Mouse (Mus musculus): ENCODE measurements around the gene Fancd2os.

Fancd2os gene

DNA sequence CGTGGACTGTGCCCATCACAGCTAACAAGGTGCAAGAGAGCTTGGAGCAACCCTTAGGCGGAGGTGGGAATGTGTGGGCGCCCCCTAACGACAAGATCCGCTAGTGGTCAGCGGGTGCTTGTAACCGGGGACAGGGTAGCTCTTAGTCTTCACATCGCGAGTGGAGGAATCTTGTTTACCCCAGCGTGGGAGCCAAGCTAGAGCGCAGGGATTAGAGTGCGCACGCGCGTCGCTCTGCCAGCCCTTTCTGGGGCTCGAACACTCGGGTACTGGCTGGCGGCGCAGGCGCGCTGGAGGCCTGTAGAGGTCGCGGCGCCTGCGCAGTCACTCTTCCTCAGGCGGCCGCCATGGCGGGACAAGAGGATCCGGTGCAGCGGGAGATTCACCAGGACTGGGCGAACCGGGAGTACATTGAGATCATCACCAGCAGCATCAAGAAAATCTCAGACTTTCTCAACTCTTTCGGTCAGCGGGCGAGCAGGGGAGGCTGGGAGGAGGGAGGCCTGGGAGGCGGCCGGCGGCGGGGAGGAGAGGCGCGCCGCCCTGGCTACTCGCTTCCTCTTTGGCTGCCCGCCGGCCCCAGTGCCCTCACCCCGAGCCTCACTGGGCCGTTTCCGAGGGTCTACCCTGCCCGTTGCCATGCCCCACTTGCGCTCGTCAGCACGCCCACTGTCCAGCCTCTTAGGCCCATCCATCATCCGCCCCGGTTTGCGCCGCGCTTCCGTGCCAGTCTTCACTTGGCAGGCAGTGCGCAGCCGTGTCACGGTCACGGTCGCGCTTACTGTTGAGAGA, 4.1 kb upstream of the Fancd2os start, which contains the start of gene Brk1:
Brk1 (plus strand) TSS at position 341 of the 792 bp plus-strand sequence.
- DNase-seq: peak; percentile 92

DNA sequence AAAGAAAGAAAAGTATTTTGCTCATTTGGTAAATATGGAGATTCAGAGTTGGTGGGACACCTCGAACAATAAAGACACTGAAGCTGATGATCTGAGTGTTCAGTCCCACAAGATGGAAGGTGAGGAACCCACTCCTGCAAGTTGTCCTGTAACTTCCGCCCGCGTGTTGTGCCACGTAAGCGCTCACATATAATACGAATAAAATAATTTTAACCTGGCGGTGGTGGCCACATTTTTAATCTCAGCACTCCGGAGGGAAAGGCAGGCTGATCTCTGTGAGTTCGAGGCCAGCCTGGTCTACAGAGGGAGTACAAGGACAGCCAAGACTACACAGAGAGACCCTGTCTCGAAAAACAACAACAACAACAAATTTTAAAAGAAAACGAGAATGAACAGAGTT, 3.5 kb upstream of the Fancd2os start:
- DNase-seq: no peak

DNA sequence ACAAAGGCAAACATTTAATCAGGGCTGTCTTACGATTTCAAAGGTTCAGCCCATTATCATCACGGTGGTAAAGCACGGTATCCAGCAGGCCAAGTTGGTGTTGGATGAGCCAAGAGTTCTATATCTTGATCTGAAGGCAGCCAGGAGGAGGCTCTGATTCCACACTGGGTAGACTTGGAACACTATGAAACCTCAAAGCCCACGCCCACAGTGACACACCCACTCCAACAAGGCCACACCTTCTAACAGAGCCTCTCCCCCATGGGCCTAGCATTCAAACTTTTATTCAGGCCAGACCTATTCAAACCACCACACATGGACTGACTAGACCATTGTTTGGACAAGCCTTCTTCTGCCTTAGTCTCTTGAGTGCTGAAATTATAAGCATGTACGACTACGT, 2.3 kb upstream of the Fancd2os start:
- no peak for DNase-seq

DNA sequence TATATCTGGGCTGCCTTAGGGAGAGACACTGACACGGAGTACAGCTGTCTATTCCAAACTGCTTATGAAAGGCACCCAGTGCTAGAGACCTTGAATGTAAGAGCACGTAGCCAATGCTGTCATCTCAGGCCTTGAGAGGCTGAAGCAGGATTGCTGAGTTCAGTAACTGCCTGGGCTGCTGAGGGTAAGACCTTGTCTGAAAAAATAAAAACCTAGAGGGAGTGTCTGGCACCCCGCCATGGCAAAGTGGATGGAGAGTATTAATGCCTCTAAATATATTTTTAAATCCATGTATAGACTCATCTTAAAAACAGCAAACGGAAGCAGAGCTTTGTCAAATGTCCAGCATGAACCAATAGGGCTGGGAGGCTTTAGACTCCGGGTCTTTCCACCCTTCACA, 682 bp downstream of the Fancd2os start:
- DNase-seq: no peak

DNA sequence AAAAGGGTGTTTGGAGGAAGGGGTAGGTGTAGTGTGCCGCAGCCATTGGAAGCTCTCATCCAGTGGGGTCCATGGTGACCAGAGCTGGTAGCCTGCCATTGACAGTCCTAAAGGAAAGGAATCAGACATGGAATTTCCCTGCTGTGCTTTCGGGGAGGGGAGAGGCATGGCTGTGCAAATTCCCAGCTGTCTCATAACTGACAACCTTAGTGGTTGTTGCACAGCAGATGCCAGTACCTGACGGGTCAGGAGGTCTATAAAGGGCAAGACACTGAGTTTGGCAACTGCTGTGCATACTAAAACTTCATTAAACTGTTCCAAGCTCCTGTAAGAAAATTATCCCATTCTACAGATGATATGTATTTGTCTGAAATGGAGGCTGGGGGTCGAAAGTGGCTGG, 2.6 kb downstream of the Fancd2os start:
- no peak for DNase-seq

DNA sequence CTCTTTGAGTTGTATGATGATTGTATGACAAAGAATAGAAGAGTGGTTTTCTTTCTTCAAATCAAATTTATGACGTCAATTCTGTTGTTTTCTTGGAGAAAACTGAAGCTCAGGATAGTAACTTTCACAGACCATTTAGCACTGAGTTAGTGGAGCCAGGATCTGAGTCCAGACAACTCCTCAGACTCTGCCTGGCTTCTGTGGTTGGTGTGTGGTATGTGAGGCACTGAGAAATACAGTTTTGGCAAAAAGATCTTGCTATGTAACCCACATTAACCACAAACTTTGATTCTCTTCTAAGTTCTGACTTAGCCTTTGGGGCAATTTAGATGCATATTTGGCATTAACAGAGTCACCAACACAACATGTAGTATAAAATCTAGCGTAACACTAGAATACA, 7.9 kb downstream of the Fancd2os start:
- DNase-seq: no peak

DNA sequence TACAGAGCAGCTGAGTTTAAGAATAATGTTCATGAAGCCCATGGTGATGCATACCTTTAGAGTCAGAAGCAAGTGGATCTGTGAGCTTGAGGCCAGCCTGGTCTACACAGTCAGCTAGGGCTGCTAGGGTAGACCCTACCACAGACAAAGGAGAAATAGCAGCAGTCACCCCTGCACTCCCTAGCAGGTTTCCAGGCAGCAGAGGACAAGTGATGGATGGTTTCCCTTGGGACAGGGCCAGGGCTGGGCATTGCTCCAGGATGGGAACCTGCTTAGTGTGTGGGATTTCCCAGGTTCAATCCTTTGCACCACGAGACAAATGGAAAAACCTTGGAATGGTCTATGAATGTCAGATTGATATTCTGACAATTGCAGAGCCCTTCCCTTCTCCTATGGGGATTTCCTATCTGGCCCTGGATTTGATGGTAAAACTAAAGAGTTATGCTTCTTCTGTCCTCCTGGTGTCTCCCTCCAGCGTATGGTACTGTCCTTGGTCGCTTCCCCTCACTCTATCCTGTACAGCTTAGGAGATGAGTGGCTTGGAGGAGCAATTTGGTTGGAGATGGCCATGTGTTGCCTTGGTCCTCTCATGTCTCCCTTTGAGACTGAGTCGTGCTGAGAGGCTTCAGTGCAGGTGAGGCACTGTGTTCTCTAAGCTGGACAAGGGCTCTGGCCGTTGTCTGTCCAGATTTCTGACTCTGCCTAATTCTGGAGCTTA, 13.9 kb downstream of the Fancd2os start:
- no peak for DNase-seq

DNA sequence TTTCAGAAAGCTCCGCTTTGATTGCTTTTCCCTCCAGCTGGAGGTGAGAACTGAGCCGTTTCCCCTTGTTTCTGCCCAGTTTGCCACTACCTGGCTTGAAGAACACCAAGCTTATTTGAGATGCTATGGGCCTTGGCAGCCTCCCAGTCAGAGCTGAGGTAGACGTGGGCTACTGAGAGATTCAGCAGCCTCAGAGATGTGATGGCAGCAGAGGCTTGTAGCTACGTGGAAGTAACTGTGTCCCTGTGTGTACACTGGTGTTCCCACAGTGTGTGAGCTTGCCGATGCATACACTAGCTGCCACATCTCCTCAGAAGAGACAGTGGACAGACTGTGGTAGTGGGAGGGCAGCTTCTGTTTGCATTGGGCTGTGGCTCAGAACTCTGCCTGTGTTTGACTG, 15.4 kb downstream of the Fancd2os start:
- no peak for DNase-seq

DNA sequence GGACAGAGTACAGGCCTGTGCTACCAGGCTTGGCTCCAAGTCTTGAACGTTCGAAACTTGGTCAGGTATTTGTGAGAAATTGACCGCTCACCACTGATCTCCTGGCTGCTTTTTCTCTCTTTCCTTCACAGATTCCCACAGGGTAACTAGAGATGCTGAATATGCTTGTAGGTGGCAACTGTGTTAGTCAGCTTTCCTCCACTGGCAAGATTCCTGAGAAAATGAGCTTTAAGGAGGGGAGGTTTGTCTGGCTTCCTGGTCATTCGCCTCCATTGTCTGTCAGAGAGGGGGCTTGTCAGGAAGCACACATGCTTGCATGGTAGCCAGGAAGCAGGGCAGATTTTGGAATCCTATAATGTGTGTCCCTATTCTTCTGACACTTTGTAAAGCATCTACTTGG, 17.5 kb downstream of the Fancd2os start:
- DNase-seq: no peak

DNA sequence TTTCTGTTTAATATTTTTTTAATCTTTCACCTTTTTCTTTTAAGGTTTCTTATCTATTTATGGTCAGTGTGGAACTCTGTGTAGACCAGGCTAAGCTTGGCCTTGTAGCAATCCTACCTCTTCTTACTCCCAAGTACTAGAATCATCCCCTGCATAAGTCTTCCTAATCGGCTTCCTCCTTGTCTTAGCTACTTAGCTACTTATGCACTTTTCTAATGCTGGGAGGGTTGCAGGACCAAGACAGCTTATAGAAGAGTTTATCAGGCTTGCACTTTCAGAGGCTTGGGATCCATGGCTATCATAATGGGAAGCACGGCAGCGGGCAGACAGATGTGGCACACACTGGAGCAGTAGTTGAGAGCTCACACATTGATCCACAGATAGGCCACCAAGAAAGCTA, 21.2 kb downstream of the Fancd2os start:
- no peak for DNase-seq

DNA sequence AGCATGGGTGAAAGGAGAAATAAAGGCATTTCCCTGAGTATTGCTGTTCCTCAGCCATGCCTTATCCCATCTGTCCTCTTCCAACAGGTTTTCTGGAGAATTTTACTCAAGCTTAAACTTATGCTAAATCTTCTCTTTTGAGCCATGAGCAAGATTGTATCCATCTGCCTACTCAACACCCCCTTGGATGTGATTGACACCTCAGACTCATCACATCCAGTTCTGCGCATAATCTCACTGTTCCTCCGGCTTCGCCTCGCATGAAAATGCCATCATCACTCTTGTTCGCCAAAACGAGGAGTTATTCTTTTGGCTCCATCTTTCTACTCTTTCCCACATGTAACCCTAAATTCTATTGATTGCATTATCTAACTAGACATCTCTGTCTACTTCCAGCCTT, 24.5 kb downstream of the Fancd2os start:
- no peak for DNase-seq

DNA sequence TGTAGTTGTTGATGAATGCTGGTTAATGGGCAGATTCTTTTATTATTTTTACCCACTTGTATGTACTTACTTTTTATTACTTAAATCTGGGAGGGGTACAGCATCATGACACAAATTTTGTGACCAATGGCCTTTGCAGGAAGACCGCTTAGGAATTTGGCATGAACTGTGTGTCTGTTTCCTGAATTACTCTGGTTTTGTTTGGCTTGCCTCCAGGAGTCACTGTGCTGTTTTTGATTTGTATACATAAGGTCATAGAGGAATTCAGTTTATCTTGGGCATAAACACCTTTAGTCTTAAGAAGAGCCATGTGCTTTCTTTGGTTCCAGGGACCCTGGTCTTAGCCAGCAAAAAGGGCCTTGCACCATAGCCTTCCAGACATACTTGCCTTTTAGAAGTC, 36.0 kb downstream of the Fancd2os start:
- DNase-seq: no peak

DNA sequence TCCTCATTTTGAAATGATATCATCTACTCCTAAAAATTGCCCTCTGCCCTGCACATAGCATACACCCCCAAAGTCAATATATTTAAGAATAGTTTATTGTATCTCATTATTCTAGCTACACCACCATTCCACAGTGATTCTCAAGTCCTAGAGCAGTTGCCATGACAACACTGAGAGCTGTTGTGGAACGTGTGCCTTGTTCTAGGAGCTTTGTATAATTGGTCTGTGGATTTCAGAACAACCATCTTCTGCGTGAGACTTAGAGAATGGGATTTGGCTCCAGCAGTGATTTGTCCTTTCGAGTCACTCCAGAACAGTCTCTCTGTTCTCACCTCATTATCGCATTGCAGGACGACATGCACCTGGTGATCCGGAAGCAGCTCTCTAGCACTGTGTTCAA, 40.8 kb downstream of the Fancd2os start:
- DNase-seq: no peak
